Mouse (Mus musculus): ENCODE measurements at regions not wholly inside any gene's neighbourhood (a gene's known extent, or its start where the extent isn't known, plus 50 kb on each side); places are given as distances from the start of the nearest gene placed in this dataset.
"Not testable (repeated sequence)": the region's sequence is repeated elsewhere in the genome, so short reads cannot be mapped to it uniquely, and the experiment has no call there.

DNA sequence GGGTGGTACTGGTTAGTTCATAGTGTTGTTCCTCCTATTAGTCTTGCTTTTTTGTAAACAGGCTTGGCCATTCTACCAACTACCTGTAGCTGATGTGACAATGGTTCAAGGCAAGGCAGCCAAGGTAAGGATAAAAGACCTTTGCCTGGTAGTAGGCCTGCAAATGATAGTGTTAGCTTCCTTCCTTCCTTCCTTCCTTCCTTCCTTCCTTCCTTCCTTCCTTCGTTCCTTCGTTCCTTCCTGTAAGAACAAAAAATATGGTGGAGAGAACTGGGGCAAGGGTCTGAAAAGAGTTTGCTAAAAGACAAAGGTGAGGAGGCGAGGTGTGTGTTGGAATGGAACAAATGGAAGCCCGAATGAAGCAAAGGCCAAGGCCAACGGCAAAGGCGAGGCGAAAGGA is 84.8 kb upstream of the Ezh2 start:
- not testable (repeated sequence) for ATAC-seq (replicated peaks; ENCODE audit: insufficient number of reproducible peaks, low FRiP score, low TSS enrichment, poor library complexity, severe bottlenecking)

GRCm38 (mm10) chr6:47672741-47673140 is 77.6 kb upstream of the Ezh2 start:
- not testable (repeated sequence) for ATAC-seq (replicated peaks; ENCODE audit: insufficient number of reproducible peaks, low FRiP score, low TSS enrichment, poor library complexity, severe bottlenecking)

DNA sequence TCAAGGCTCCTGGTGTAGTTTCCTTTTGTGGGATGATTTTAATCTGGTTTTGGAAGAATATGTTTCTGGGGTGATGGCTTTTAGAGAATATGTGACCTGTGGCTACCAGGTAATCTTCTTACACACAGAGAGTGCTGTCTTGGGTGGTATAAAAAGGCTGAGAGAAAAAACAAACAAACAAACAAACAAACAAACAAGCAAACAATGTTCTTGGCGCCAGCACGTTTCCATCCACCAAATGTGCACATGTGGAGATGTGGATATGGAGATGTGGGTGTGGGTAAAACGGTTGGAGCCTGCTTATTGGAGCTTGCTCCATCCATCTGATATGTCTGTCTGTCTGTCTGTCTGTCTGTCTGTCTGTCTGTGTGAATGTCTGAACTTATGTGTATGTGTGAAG is 57.7 kb upstream of the Ezh2 start:
- ATAC-seq (replicated peaks; ENCODE audit: insufficient number of reproducible peaks, low FRiP score, low TSS enrichment, poor library complexity, severe bottlenecking) = not testable (repeated sequence)

DNA sequence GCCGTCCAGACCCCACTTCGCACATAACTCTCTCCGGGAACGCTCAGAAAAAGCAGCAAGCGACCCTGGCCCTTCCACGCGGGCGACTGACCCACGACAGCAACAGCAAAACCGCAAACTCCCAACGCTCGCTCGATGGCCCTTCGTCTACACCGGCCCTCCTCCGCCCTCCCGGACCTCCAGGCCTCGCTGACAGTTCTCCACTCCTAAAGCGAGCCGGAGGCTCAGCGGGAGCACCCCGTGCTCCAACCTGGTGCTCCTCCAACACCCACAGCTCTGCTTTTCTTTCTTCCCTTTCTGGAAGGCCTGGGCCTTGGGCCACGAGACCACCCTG is 56.2 kb upstream of the Ezh2 start:
- not testable (repeated sequence) for ATAC-seq (replicated peaks; ENCODE audit: insufficient number of reproducible peaks, low FRiP score, low TSS enrichment, poor library complexity, severe bottlenecking)

DNA sequence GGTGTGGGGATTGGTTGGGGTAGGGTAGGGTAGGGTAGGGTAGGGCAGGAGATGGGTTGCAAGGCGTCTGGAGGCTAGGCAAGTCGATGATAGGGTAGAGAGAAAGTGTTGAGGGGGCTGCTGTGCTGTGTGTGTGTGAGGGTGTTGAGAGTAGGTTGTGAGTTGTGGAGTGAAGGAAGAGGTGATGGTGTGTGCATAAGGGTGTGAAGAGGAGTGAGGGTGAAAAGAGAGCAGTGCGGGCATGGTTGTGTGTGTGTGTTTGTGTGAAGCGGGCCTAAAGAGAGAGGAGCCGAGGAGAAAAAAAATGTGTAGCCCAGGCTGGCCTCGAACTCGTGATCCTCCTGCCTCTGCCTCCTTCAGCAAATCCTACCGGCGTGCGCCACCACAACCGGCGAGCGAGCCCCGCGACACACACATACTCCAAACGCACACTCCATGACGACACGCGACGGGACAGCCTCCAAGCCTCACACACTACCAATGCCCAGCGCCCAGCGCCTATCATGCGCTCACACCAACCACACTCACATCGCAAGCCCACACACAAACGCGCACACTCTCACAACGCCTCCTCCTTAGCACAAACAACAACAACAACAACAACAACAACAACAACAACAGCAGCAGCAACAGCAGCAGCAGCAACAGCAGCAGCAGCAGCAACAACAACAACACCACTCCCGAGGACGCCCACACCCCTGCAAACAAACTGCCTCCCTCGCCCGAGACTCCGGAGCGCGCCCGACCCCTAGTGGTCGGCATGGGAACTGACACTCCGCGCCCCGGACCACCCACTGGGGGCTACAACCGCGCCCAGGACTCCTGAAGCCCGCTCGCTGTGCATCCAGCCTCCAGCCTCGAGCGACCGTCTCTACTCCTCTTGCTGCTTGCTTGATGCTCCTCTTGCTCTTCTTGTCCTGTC is 55.6 kb upstream of the Ezh2 start:
- peak; percentile 92 for ATAC-seq (replicated peaks; ENCODE audit: insufficient number of reproducible peaks, low FRiP score, low TSS enrichment, poor library complexity, severe bottlenecking)

DNA sequence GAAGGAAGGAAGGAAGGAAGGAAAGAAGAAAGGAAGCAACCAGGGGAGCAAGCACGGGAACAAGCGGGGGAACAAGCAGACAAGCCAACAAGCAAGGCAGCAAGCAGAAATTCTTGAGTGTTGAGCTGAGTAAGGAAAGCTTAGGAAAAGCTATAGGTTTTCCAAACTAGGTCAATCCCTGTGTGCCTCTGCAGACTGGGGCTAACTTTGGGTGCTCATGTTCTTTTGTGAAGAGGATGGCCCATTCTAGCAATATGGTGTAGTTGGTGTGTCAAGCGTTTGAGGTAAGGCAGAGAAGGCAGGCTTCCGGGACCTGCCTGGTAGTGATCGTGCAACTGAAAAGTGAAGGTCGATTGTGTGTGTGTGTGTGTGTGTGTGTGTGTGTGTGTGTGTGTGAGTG is 54.8 kb upstream of the Ezh2 start:
- ATAC-seq (replicated peaks; ENCODE audit: insufficient number of reproducible peaks, low FRiP score, low TSS enrichment, poor library complexity, severe bottlenecking) = no peak

- no peak for ATAC-seq (replicated peaks; ENCODE audit: insufficient number of reproducible peaks, low FRiP score, low TSS enrichment, poor library complexity, severe bottlenecking)
Observed at GRCm38 (mm10) chr6:47649451-47649931, 54.4 kb upstream of the Ezh2 start.

- ATAC-seq (replicated peaks; ENCODE audit: insufficient number of reproducible peaks, low FRiP score, low TSS enrichment, poor library complexity, severe bottlenecking) = no peak
Observed at GRCm38 (mm10) chr6:47648899-47649298, 53.8 kb upstream of the Ezh2 start.

DNA sequence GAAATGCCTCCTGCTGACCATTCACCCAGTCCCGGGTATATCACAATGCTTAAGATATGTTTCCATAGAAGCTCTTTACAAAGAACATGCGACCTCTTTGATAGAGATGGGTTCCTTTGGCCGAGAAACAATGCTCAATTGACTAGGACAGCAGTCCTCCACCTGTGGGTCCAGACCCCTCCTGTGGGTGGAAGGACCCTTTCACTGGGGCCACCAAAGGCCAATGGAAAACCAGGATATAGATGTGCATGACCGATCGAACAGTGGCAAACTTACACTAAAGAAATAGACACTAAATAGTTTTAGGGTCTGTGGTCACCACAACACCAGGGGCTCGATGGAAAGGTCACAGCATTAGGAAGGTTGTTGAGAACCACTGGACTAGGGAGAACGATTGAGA is 53.2 kb upstream of the Ezh2 start:
- ATAC-seq (replicated peaks; ENCODE audit: insufficient number of reproducible peaks, low FRiP score, low TSS enrichment, poor library complexity, severe bottlenecking) = no peak

DNA sequence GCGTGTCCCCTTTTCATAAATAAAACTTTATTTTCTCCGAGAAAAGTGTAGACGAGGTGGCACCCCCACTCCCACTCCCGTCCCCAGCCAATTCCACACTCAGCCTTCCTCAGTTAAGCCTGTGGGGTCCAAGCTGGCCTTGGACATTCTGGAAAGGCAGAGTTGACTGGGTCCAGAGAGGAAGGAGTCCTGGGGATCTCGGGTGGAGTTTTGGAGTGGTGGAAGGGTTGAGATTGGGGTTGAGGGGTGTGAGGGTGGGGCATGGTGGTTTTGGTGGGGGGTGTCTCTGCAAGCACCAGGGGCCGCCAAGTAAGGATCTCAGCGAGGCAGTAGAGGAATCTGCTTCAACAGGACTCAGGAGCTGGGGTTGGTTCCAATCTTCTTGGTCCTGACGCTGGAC is 52.7 kb upstream of the Ezh2 start:
- ATAC-seq (replicated peaks; ENCODE audit: insufficient number of reproducible peaks, low FRiP score, low TSS enrichment, poor library complexity, severe bottlenecking) = no peak

- no peak for ATAC-seq (replicated peaks; ENCODE audit: insufficient number of reproducible peaks, low FRiP score, low TSS enrichment, poor library complexity, severe bottlenecking)
Observed at GRCm38 (mm10) chr6:47646731-47647567, 51.8 kb upstream of the Ezh2 start.

- no peak for ATAC-seq (replicated peaks; ENCODE audit: insufficient number of reproducible peaks, low FRiP score, low TSS enrichment, poor library complexity, severe bottlenecking)
Observed at GRCm38 (mm10) chr6:47646022-47646421, 50.9 kb upstream of the Ezh2 start.

Data from monocyte, adult 5-6 weeks (primary cell).